Mouse (Mus musculus): ENCODE results near the gene Col6a4.

Col6a4 gene

GRCm38 (mm10) chr9:106096683-106097082, at the start of gene Col6a4:
TSS of gene Col6a4 (minus strand) at chr9:106096783.
- DNase-seq (ENCODE audit: low spot score), result no peak

- no peak for DNase-seq (ENCODE audit: low spot score)
These were observed 49.0 kb upstream of the Col6a4 start for GRCm38 (mm10) chr9:106145582-106145981.

GRCm38 (mm10) chr9:106144176-106144575, 47.6 kb upstream of the Col6a4 start:
- no peak for DNase-seq (ENCODE audit: low spot score)

- no peak for DNase-seq (ENCODE audit: low spot score)
These were observed 45.4 kb upstream of the Col6a4 start for GRCm38 (mm10) chr9:106141955-106142354.

GRCm38 (mm10) chr9:106139763-106140162, 43.2 kb upstream of the Col6a4 start:
- no peak for DNase-seq (ENCODE audit: low spot score)

- no peak for DNase-seq (ENCODE audit: low spot score)
These were observed 41.2 kb upstream of the Col6a4 start for GRCm38 (mm10) chr9:106137671-106138216.

GRCm38 (mm10) chr9:106130250-106130649, 33.7 kb upstream of the Col6a4 start:
- no peak for DNase-seq (ENCODE audit: low spot score)

GRCm38 (mm10) chr9:106129072-106129471, 32.5 kb upstream of the Col6a4 start:
- DNase-seq (ENCODE audit: low spot score), result no peak

GRCm38 (mm10) chr9:106126786-106127251, 30.2 kb upstream of the Col6a4 start:
- no peak for DNase-seq (ENCODE audit: low spot score)

- peak; percentile 26 for DNase-seq (ENCODE audit: low spot score)
These were observed 27.0 kb upstream of the Col6a4 start for GRCm38 (mm10) chr9:106123599-106123998.

- DNase-seq (ENCODE audit: low spot score), result no peak
These were observed 22.5 kb upstream of the Col6a4 start for GRCm38 (mm10) chr9:106119075-106119474.

- DNase-seq (ENCODE audit: low spot score), result no peak
These were observed 19.3 kb upstream of the Col6a4 start for GRCm38 (mm10) chr9:106115801-106116424.

GRCm38 (mm10) chr9:106112770-106113423, 16.3 kb upstream of the Col6a4 start:
- DNase-seq (ENCODE audit: low spot score), result peak; percentile 59

- no peak for DNase-seq (ENCODE audit: low spot score)
These were observed 9.7 kb upstream of the Col6a4 start for GRCm38 (mm10) chr9:106106241-106106640.

- no peak for DNase-seq (ENCODE audit: low spot score)
These were observed 7.8 kb upstream of the Col6a4 start for GRCm38 (mm10) chr9:106104401-106104800.

GRCm38 (mm10) chr9:106101166-106101565, 4.6 kb upstream of the Col6a4 start:
- DNase-seq (ENCODE audit: low spot score), result no peak

GRCm38 (mm10) chr9:106100262-106100661, 3.7 kb upstream of the Col6a4 start:
- no peak for DNase-seq (ENCODE audit: low spot score)

- no peak for DNase-seq (ENCODE audit: low spot score)
These were observed 2.9 kb upstream of the Col6a4 start for GRCm38 (mm10) chr9:106099379-106100021.

- no peak for DNase-seq (ENCODE audit: low spot score)
These were observed 15.1 kb downstream of the Col6a4 start for GRCm38 (mm10) chr9:106081528-106081927.

- peak; percentile 24 for DNase-seq (ENCODE audit: low spot score)
These were observed 16.1 kb downstream of the Col6a4 start for GRCm38 (mm10) chr9:106080261-106081033.

GRCm38 (mm10) chr9:106077953-106078352, 18.6 kb downstream of the Col6a4 start:
- DNase-seq (ENCODE audit: low spot score), result no peak

- DNase-seq (ENCODE audit: low spot score), result no peak
These were observed 20.3 kb downstream of the Col6a4 start for GRCm38 (mm10) chr9:106076234-106076633.

All from lung, postnatal 25 days (tissue).